Mouse (Mus musculus) bone marrow, adult 2 months (tissue): Measurements from ENCODE around the gene 1700042G07Rik. TPM values are rescaled to one million over a fixed set of nuclear protein-coding genes. Genes with fewer than 3 reads are reported as not detected.
"Not testable (repeated sequence)": the region's sequence is repeated elsewhere in the genome, so short reads cannot be mapped to it uniquely, and the experiment has no call there.

Experiments
- H3K27ac ChIP-seq: fragments of 200-500 bp; 2 replicates; pipeline ENCODE4 v1.5.1; 2012; ENCODE audit warnings: low read depth, mild to moderate bottlenecking, control low read depth, inconsistent platforms, low read length; ENCODE audit not compliant: control insufficient read depth, poor library complexity, insufficient read depth
- H3K4me1 ChIP-seq: fragments of 200-500 bp; 2 replicates; pipeline ENCODE4 v1.6.1; 2011; ENCODE audit warnings: low read length; ENCODE audit not compliant: control insufficient read depth, insufficient read depth
- H3K4me3 ChIP-seq: fragments of 200-500 bp; replicated peaks from 2 replicates; pipeline ENCODE3; 2011; ENCODE audit warnings: mild to moderate bottlenecking, low read depth, low read length, control low read depth; ENCODE audit not compliant: control insufficient read depth
- CTCF ChIP-seq: fragments of 200-500 bp; IDR thresholded peaks from 2 replicates; pipeline ENCODE4 v1.5.1; 2011; ENCODE audit warnings: low read length, control low read depth; ENCODE audit not compliant: control insufficient read depth, insufficient read depth
- POLR2A ChIP-seq: fragments of 200-500 bp; IDR thresholded peaks from 2 replicates; pipeline ENCODE4 v1.6.1; 2011; ENCODE audit warnings: low read depth, mild to moderate bottlenecking, control low read depth, low read length, borderline replicate concordance; ENCODE audit not compliant: control insufficient read depth
- WGBS: fragments of 180-500 bp; shearing (Covaris S2); methylation state at CpG from one replicate; pipeline ENCODE4 v1.1.7; 2018; 5-methylcytosine and 5-hydroxymethylcytosine counted together
- polyA plus RNA-seq: library from polyadenylated mRNA; stranded (reverse); fragments of >200 nt; gene quantifications from 2 replicates; pipeline ENCODE4 v1.2.4, GENCODE M21; 2011; ENCODE audit warnings: low replicate concordance; ENCODE audit not compliant: missing spikeins, insufficient read depth, insufficient read length

The 1700042G07Rik gene
- polyA plus RNA-seq, 1 experiment = not detected

GRCm38 (mm10) chr4:116204422-116204821, 31.2 kb downstream of the 1700042G07Rik start:
- WGBS = 69% methylated on average over 3 of the region's 3 CpGs
- TF ChIP-seq POLR2A = no peak
- no peak for TF ChIP-seq CTCF
- H3K4me1 ChIP-seq = no peaks in the 10 kb centered on the region

GRCm38 (mm10) chr4:116206531-116206930, 33.4 kb downstream of the 1700042G07Rik start:
- Histone ChIP-seq H3K27ac (no peak overlapping the region), H3K4me1 (no peaks in the 10 kb centered on the region), H3K4me3 (no peak overlapping the region)
- no peak for TF ChIP-seq POLR2A
- no peak for TF ChIP-seq CTCF
- 76% methylated on average over 4 of the region's 4 CpGs for WGBS

More at GRCm38 (mm10) chr4:116204422-116204821, 31.2 kb downstream of the 1700042G07Rik start:
- H3K27ac ChIP-seq = no peak overlapping the region
- no peak overlapping the region for H3K4me3 ChIP-seq

DNA sequence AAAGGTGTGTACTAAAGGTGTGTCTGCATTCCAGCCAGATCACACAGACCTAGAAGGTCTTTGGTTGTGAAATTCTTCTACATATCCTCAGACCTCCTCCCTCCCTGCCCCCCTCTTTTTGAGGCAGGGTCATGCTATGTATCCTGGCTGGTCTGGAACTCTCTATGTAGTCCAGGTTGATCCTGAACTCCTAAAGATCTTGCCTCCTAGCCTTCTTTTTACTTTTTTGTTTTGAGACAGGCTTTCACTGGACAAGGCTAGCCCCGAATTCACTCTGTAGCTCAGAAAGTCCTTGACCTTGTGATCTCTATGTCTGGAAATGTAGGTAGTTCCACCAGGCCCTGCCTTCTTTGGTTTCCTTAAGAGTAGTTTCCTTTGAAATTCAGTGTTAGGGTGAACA, 35.7 kb downstream of the 1700042G07Rik start:
- Histone ChIP-seq H3K4me1 (no peaks in the 10 kb centered on the region), H3K4me3 (no peak overlapping the region), H3K27ac (no peak overlapping the region)
- WGBS = 69% methylated on average over 1 of the region's 1 CpGs
- TF ChIP-seq POLR2A (no peak), CTCF (no peak)

- Histone ChIP-seq H3K4me1 (no peaks in the 10 kb centered on the region), H3K4me3 (no peak overlapping the region), H3K27ac (no peak overlapping the region)
- WGBS = 89% methylated on average over 2 of the region's 2 CpGs
- TF ChIP-seq CTCF (no peak), POLR2A (no peak)
These were observed 42.9 kb downstream of the 1700042G07Rik start for GRCm38 (mm10) chr4:116215895-116216605.

GRCm38 (mm10) chr4:116217046-116217445, 43.9 kb downstream of the 1700042G07Rik start:
- no peak overlapping the region for H3K4me3 ChIP-seq
- 55% methylated on average over 2 of the region's 2 CpGs for WGBS
- TF ChIP-seq CTCF (no peak), POLR2A (no peak)
- H3K4me1 ChIP-seq = no peaks in the 10 kb centered on the region
- no peak overlapping the region for H3K27ac ChIP-seq

GRCm38 (mm10) chr4:116217661-116218060, 44.5 kb downstream of the 1700042G07Rik start:
- 60% methylated on average over 1 of the region's 1 CpGs for WGBS
- not testable (repeated sequence) for H3K4me1 ChIP-seq, H3K27ac ChIP-seq, H3K4me3 ChIP-seq

GRCm38 (mm10) chr4:116219056-116219455, 45.9 kb downstream of the 1700042G07Rik start:
- no peak overlapping the region for H3K27ac ChIP-seq
- 95% methylated on average over 1 of the region's 1 CpGs for WGBS
- H3K4me3 ChIP-seq = no peak overlapping the region
- no peaks in the 10 kb centered on the region for H3K4me1 ChIP-seq
- TF ChIP-seq POLR2A (no peak), CTCF (no peak)

GRCm38 (mm10) chr4:116220071-116220650, 47.0 kb downstream of the 1700042G07Rik start:
- Histone ChIP-seq H3K4me3 (no peak overlapping the region), H3K4me1 (no peaks in the 10 kb centered on the region), H3K27ac (no peak overlapping the region)
- 31% methylated on average over 6 of the region's 6 CpGs for WGBS
- TF ChIP-seq CTCF = no peak
- no peak for TF ChIP-seq POLR2A
